Mouse (Mus musculus): ENCODE measurements around the gene Bcl2.
A peak's percentile ranks its signal among the peaks of the same experiment; 100 is the strongest.
"Not testable (repeated sequence)": the region's sequence is repeated elsewhere in the genome, so short reads cannot be mapped to it uniquely, and the experiment has no call there.

Bcl2 gene

GRCm38 (mm10) chr1:106549025-106549424, 165.0 kb downstream of the Bcl2 start:
- peak; percentile 66 for DNase-seq

GRCm38 (mm10) chr1:106544817-106545612, 169.1 kb downstream of the Bcl2 start:
- peak; percentile 85 to 89 for DNase-seq

GRCm38 (mm10) chr1:106542731-106543130, 171.3 kb downstream of the Bcl2 start:
- no peak for DNase-seq

GRCm38 (mm10) chr1:106541851-106542250, 172.2 kb downstream of the Bcl2 start:
- no peak for DNase-seq

GRCm38 (mm10) chr1:106540130-106540529, 173.9 kb downstream of the Bcl2 start:
- DNase-seq: no peak

GRCm38 (mm10) chr1:106539029-106539428, 175.0 kb downstream of the Bcl2 start:
- DNase-seq: no peak

GRCm38 (mm10) chr1:106534835-106535234, 179.2 kb downstream of the Bcl2 start:
- not testable (repeated sequence) for DNase-seq

GRCm38 (mm10) chr1:106529570-106529969, 184.5 kb downstream of the Bcl2 start:
- DNase-seq: no peak

GRCm38 (mm10) chr1:106527537-106527936, 186.5 kb downstream of the Bcl2 start:
- no peak for DNase-seq

- no peak for DNase-seq
Measured at GRCm38 (mm10) chr1:106526751-106527150, 187.3 kb downstream of the Bcl2 start.

- no peak for DNase-seq
Measured at GRCm38 (mm10) chr1:106526112-106526511, 188.0 kb downstream of the Bcl2 start.

- no peak for DNase-seq
Measured at GRCm38 (mm10) chr1:106523741-106524140, 190.3 kb downstream of the Bcl2 start.

- DNase-seq: no peak
Measured at GRCm38 (mm10) chr1:106523009-106523408, 191.1 kb downstream of the Bcl2 start.

GRCm38 (mm10) chr1:106517591-106518177, 196.4 kb downstream of the Bcl2 start:
- DNase-seq: no peak

- DNase-seq: no peak
Measured at GRCm38 (mm10) chr1:106517099-106517498, 197.0 kb downstream of the Bcl2 start.

- DNase-seq: peak; percentile 12 to 17
Measured at GRCm38 (mm10) chr1:106515611-106516010, 198.5 kb downstream of the Bcl2 start.

- DNase-seq: no peak
Measured at GRCm38 (mm10) chr1:106513890-106514643, 200.0 kb downstream of the Bcl2 start.

GRCm38 (mm10) chr1:106513481-106513880, 200.6 kb downstream of the Bcl2 start:
- DNase-seq: no peak

GRCm38 (mm10) chr1:106511593-106511992, 202.5 kb downstream of the Bcl2 start:
- peak; percentile 86 to 87 for DNase-seq

GRCm38 (mm10) chr1:106507556-106507955, 206.5 kb downstream of the Bcl2 start:
- DNase-seq: no peak

GRCm38 (mm10) chr1:106503910-106504309, 210.2 kb downstream of the Bcl2 start:
- no peak for DNase-seq

GRCm38 (mm10) chr1:106503407-106503806, 210.7 kb downstream of the Bcl2 start:
- DNase-seq: no peak

- DNase-seq: no peak
Measured at GRCm38 (mm10) chr1:106497999-106498398, 216.1 kb downstream of the Bcl2 start.

Data from B cell, adult 2 months (primary cell).